Mouse (Mus musculus): ENCODE measurements around the gene Irf2bpl. TPM values are rescaled to one million over a fixed set of nuclear protein-coding genes. Genes with fewer than 3 reads are reported as not detected.

The Irf2bpl gene
- total RNA-seq, 4 experiments from 2014 or later, result 69.8 to 92.2 (median 82.8) TPM

Other genes starting within 250 kb of the Irf2bpl start
- gene Vash1, start 206.1 kb downstream of the Irf2bpl start, total RNA-seq (2022), result 1 to 10 TPM; 2.4 to 5.8 (median 3.9) TPM
- gene Angel1, start 158.3 kb downstream of the Irf2bpl start, total RNA-seq (2022), result 1 to 10 TPM; 2.7 to 6.6 (median 4.6) TPM
- not detected for gene Lrrc74a, start 150.4 kb downstream of the Irf2bpl start, total RNA-seq (2022)
- gene Cipc, start 62.2 kb upstream of the Irf2bpl start, total RNA-seq (2022), result 10 to 100 TPM; 25.4 to 43.9 (median 32.1) TPM
- gene Zdhhc22, start 105.6 kb upstream of the Irf2bpl start, total RNA-seq (2022), result 1 to 10 TPM; 1.8 to 4.7 (median 3.0) TPM
- gene Tmem63c, start 136.5 kb upstream of the Irf2bpl start, total RNA-seq (2022), result 1 to 10 TPM; 2.3 to 4.8 (median 3.1) TPM
- 1 to 10 TPM; 3.8 to 6.8 (median 5.4) TPM for gene Ngb, start 217.7 kb upstream of the Irf2bpl start, total RNA-seq (2022)

Measured in adrenal gland, adult 8-10 months (tissue).